Mouse (Mus musculus): Measurements from ENCODE around the gene Stk11ip. TPM values are rescaled to one million over a fixed set of nuclear protein-coding genes. Genes with fewer than 3 reads are reported as not detected.

Gene Stk11ip
- total and polyA plus RNA-seq, 2 experiments from 2014 or later: 16.9 to 32.7 TPM

GRCm38 (mm10) chr1:75548083-75548482, 26.8 kb downstream of the Stk11ip start:
- Histone ChIP-seq H3K9me3 (ENCODE audit: low read length) (no peaks in the 10 kb centered on the region), H3K27me3 (ENCODE audit: insufficient read depth, low read length) (no peaks in the 10 kb centered on the region), H3K36me3 (ENCODE audit: insufficient read depth, low read length) (peaks cover 41% of the 10 kb centered on the region), H3K4me2 (ENCODE audit: low read depth, low read length, poor library complexity, severe bottlenecking) (no peak overlapping the region), H3K4me1 (ENCODE audit: insufficient read depth, low read length) (peaks cover 17% of the 10 kb centered on the region), H3K9ac (replicated peaks; ENCODE audit: low read length, poor library complexity, severe bottlenecking) (no peak overlapping the region), H3K27ac (ENCODE audit: low read depth, low read length) (no peak overlapping the region), H3K4me3 (ENCODE audit: low read depth, low read length) (no peak overlapping the region)
- no peak for DNase-seq (ENCODE audit: low spot score)
- no peak for ATAC-seq (ENCODE audit: low FRiP score)
- 93% methylated on average over 3 of the region's 3 CpGs for WGBS
- no peak for TF ChIP-seq CTCF (IDR thresholded peaks at IDR 0.05)

GRCm38 (mm10) chr1:75548871-75549270, 27.5 kb downstream of the Stk11ip start:
- no peak overlapping the region for H3K4me3 ChIP-seq (ENCODE audit: low read depth, low read length)
- peaks cover 17% of the 10 kb centered on the region for H3K4me1 ChIP-seq (ENCODE audit: insufficient read depth, low read length)
- no peaks in the 10 kb centered on the region for H3K9me3 ChIP-seq (ENCODE audit: low read length)
- DNase-seq (ENCODE audit: low spot score): no peak
- no peak overlapping the region for H3K9ac ChIP-seq (replicated peaks; ENCODE audit: low read length, poor library complexity, severe bottlenecking)
- no peak for ATAC-seq (ENCODE audit: low FRiP score)
- H3K27ac ChIP-seq (ENCODE audit: low read depth, low read length): no peak overlapping the region
- WGBS: 91% methylated on average over 17 of the region's 17 CpGs
- no peak for TF ChIP-seq CTCF (IDR thresholded peaks at IDR 0.05)
- peaks cover 49% of the 10 kb centered on the region for H3K36me3 ChIP-seq (ENCODE audit: insufficient read depth, low read length)
- no peaks in the 10 kb centered on the region for H3K27me3 ChIP-seq (ENCODE audit: insufficient read depth, low read length)
- no peak overlapping the region for H3K4me2 ChIP-seq (ENCODE audit: low read depth, low read length, poor library complexity, severe bottlenecking)

- Histone ChIP-seq H3K4me3 (ENCODE audit: low read depth, low read length) (no peak overlapping the region), H3K4me2 (ENCODE audit: low read depth, low read length, poor library complexity, severe bottlenecking) (no peak overlapping the region), H3K27me3 (ENCODE audit: insufficient read depth, low read length) (no peaks in the 10 kb centered on the region), H3K9ac (replicated peaks; ENCODE audit: low read length, poor library complexity, severe bottlenecking) (no peak overlapping the region), H3K4me1 (ENCODE audit: insufficient read depth, low read length) (peaks cover 17% of the 10 kb centered on the region), H3K9me3 (ENCODE audit: low read length) (no peaks in the 10 kb centered on the region), H3K27ac (ENCODE audit: low read depth, low read length) (no peak overlapping the region), H3K36me3 (ENCODE audit: insufficient read depth, low read length) (peaks cover 56% of the 10 kb centered on the region)
- DNase-seq (ENCODE audit: low spot score) (no peak), ATAC-seq (ENCODE audit: low FRiP score) (no peak)
- no peak for TF ChIP-seq CTCF (IDR thresholded peaks at IDR 0.05)
- 86% methylated on average over 17 of the region's 17 CpGs for WGBS
These were observed 28.3 kb downstream of the Stk11ip start for GRCm38 (mm10) chr1:75549289-75550279.

- Histone ChIP-seq H3K4me3 (ENCODE audit: low read depth, low read length) (no peak overlapping the region), H3K27ac (ENCODE audit: low read depth, low read length) (no peak overlapping the region), H3K27me3 (ENCODE audit: insufficient read depth, low read length) (no peaks in the 10 kb centered on the region), H3K9me3 (ENCODE audit: low read length) (no peaks in the 10 kb centered on the region), H3K36me3 (ENCODE audit: insufficient read depth, low read length) (peaks cover 66% of the 10 kb centered on the region), H3K9ac (replicated peaks; ENCODE audit: low read length, poor library complexity, severe bottlenecking) (no peak overlapping the region), H3K4me1 (ENCODE audit: insufficient read depth, low read length) (peaks cover 14% of the 10 kb centered on the region), H3K4me2 (ENCODE audit: low read depth, low read length, poor library complexity, severe bottlenecking) (no peak overlapping the region)
- ATAC-seq (ENCODE audit: low FRiP score) (no peak), DNase-seq (ENCODE audit: low spot score) (no peak)
- TF ChIP-seq CTCF (IDR thresholded peaks at IDR 0.05): no peak
- 92% methylated on average over 15 of the region's 15 CpGs for WGBS
These were observed 29.3 kb downstream of the Stk11ip start for GRCm38 (mm10) chr1:75550586-75550985.

- peaks cover 68% of the 10 kb centered on the region for H3K36me3 ChIP-seq (ENCODE audit: insufficient read depth, low read length)
- no peak for TF ChIP-seq CTCF (IDR thresholded peaks at IDR 0.05)
- ATAC-seq (ENCODE audit: low FRiP score): no peak
These were observed 34.4 kb downstream of the Stk11ip start for GRCm38 (mm10) chr1:75555680-75556079.

GRCm38 (mm10) chr1:75556143-75556781, 34.9 kb downstream of the Stk11ip start:
- Histone ChIP-seq H3K36me3 (ENCODE audit: insufficient read depth, low read length) (peaks cover 62% of the 10 kb centered on the region), H3K27ac (ENCODE audit: low read depth, low read length) (no peak overlapping the region), H3K9me3 (ENCODE audit: low read length) (no peaks in the 10 kb centered on the region), H3K9ac (replicated peaks; ENCODE audit: low read length, poor library complexity, severe bottlenecking) (no peak overlapping the region), H3K4me2 (ENCODE audit: low read depth, low read length, poor library complexity, severe bottlenecking) (no peak overlapping the region), H3K4me1 (ENCODE audit: insufficient read depth, low read length) (peaks cover 2% of the 10 kb centered on the region; the same call in 1 of the 2 replicates), H3K4me3 (ENCODE audit: low read depth, low read length) (no peak overlapping the region), H3K27me3 (ENCODE audit: insufficient read depth, low read length) (no peaks in the 10 kb centered on the region)
- ATAC-seq (ENCODE audit: low FRiP score) (no peak), DNase-seq (ENCODE audit: low spot score) (no peak)
- no peak for TF ChIP-seq CTCF (IDR thresholded peaks at IDR 0.05)
- WGBS: 91% methylated on average over 9 of the region's 9 CpGs

More at GRCm38 (mm10) chr1:75555680-75556079, 34.4 kb downstream of the Stk11ip start:
- H3K4me3 ChIP-seq (ENCODE audit: low read depth, low read length): no peak overlapping the region
- no peaks in the 10 kb centered on the region for H3K27me3 ChIP-seq (ENCODE audit: insufficient read depth, low read length)
- no peak overlapping the region for H3K27ac ChIP-seq (ENCODE audit: low read depth, low read length)
- H3K9ac ChIP-seq (replicated peaks; ENCODE audit: low read length, poor library complexity, severe bottlenecking): no peak overlapping the region
- 91% methylated on average over 7 of the region's 7 CpGs for WGBS
- no peak for DNase-seq (ENCODE audit: low spot score)
- no peaks in the 10 kb centered on the region for H3K9me3 ChIP-seq (ENCODE audit: low read length)
- H3K4me1 ChIP-seq (ENCODE audit: insufficient read depth, low read length): peaks cover 2% of the 10 kb centered on the region; the same call in 1 of the 2 replicates
- H3K4me2 ChIP-seq (ENCODE audit: low read depth, low read length, poor library complexity, severe bottlenecking): no peak overlapping the region
